Mouse (Mus musculus) thymus, postnatal 25 days (tissue): ENCODE data around the gene Npdc1.

Experiments used
- DNase-seq: peaks from one replicate; pipeline ENCODE4 v3.0.0; 2022

Npdc1 gene

DNA sequence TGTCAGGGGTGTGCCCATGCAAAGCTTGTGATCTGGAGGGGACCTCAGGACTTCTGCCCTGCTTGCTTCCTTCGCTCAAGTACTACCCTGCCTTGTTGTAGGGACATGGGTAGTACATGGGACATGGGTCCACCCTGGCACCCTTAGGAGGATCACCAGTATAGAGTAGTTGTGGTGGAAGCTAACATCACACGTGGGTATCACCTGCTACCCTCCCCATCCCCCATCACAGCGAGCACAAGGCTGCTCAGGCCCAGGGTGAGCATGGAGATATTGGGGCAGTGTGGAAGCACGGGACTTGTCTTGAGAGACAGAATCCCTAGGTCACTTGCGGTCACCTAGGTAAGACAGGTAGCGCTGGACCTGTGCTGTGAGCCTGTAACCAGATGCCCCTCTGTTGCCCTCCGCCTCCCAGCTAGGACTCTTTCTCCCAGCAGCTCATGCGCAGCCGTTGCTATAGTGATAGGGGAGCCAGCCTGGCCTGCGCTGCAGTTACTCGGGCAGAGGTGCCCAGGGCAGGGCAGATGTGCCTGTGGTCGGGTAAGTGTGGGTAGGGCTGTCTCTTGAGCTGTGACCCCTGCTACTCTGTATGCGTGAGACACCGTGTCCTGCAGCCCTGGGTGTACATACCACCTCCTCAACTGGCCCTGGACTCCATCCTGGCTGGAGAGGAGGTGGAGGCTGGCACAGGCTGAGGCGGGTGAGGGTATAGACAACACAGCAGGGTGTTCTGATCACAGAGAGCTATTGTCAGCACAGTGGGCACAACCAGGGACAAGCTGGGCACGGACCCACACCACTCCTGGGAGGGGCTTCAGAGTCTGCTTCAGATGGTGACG lies 31.5 kb downstream of the Npdc1 start:
- no peak for DNase-seq

GRCm38 (mm10) chr2:25431308-25431855 lies 32.2 kb downstream of the Npdc1 start:
- DNase-seq, result no peak

- DNase-seq, result no peak
Observed at GRCm38 (mm10) chr2:25432326-25433098, 33.4 kb downstream of the Npdc1 start.

GRCm38 (mm10) chr2:25433101-25433500 lies 34.0 kb downstream of the Npdc1 start:
- no peak for DNase-seq

DNA sequence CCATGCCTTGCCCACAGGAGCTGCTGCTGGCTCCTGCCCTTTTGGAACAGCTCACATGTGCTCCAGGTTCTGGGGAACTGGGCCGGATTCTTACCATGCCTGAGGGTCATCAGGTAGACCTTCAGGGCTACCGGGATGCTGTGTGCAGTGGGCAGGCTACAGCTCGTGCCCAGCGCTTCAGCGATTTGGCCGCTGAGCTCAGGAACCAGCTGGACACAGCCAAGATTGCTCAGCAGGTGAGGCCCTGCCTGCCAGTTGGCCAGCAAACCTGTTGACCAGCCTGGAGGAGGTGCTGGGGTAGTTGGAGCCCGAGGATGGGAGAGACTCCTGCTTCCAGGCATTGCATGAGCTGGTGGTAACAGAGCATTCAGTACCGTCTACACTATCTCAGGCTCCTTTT lies 35.1 kb downstream of the Npdc1 start:
- DNase-seq, result no peak

DNA sequence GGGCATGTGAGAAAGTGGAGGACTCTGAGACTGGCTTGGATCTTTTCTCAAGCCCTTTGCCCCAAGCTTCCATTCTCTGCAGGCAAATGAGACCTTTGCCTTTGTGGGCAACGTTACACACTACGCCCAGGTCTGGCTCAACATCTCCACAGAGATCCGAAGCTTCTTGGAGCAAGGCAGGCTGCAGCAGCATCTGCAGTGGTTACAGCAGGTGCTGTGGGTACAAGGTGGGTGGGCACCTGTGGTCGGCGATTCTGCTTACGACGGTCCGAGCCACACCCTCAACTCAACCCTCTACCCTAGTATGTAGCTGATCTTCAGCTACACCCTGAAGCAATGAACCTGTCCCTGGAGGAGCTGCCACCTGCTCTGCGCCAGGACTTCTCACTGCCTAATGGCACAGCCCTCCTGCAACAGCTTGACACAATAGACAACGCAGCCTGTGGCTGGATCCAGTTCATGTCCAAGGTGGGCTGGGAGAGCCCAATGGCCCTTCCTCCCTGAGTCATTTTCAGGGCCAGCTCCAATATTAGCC lies 37.2 kb downstream of the Npdc1 start:
- no peak for DNase-seq

- no peak for DNase-seq
Observed at GRCm38 (mm10) chr2:25441067-25441466, 41.9 kb downstream of the Npdc1 start.

DNA sequence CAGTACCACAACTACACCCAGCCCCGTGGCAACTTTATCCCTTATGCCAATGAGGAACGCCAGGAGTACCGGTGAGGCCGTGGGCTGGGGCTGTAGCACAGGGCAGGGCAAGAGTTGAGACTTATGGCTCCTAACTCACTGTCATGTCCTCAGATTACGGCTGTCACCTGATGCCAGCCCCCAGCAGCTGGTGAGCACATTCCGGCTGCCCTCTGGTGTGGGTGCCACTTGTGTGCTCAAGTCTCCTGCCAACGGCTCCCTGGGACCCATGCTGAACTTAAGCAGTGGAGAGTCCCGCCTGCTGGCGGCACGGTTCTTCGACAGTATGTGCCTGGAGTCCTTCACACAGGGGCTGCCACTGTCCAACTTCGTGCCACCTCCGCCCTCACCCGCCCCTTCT lies 43.5 kb downstream of the Npdc1 start:
- no peak for DNase-seq

DNA sequence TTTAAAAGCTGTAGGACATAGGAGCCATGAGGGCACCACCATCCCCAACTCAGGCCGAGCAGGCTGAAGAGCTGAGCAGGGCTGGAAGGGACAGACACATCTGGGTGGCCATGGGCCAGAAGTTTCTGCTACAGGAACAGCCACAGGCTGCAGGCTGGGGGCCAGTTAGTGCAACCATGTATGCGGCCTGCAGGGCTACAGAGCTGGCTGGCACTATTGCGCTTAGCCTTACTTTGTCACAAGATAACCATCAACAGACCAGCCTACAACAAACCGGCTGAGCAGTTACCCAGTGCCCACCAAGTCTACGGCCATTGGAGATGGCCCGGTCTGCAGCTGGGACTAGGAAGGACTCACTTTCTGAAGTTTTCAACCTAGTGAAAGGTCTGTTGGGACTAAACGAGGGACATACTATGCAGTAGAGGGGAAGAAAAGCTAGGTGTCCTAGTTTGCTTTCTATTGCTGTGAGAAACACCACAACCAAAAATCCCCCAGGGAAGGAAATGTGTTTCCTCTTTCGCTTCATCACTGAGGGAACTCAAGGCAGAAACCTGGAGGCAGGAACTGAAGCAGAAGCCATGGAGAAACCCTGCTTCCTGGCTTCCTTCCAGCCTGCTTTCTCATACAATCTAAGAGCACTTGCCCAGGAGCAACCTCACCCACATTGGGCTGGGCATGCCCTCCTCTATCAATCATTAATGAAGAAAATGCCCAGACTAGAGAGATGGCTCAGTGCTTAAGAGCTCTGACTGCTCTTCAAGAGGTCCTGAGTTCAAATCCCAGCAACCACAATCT lies 51.9 kb downstream of the Npdc1 start:
- no peak for DNase-seq

GRCm38 (mm10) chr2:25452951-25453350 lies 53.8 kb downstream of the Npdc1 start:
- no peak for DNase-seq

DNA sequence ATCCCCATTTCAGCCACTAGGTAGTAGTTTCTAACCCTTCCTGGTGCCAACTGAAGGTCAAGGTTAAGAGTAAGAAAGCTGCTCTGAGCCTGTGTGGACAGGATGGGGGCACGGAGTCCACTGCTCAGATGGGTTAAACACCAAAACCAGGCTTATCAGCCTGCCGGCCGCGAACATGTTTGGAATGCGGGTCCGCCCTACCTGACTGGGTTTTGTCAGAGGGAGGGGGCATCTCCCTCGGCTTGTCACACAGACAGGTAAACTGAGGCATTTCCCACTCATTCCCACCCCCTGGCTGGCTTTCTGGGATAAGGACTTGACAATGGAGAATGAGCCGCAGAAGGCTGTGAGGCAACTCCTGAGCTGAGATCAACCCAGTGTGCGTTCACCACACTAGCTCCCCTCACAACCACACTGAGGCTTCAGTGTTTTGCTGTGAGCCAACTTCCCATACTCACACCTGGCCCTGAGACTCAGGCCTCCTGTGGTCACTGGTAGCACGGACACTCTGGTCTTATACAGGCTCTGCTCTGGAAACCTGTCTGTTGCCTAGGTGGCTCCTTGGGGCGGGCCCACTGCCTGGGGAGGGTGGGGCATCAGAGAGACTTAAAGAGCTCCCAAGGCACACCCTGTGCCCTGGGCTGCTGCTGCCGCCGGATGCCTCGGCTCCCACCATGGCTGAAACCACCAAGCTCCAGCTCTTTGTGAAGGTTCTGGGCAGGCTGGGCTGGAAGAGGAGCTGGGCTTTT lies 57.2 kb downstream of the Npdc1 start, which contains the start of gene Clic3:
Gene Clic3, plus strand, starts transcription at position 634 of the 749 bp plus-strand sequence.
- DNase-seq, result no peak

- no peak for DNase-seq
Observed at GRCm38 (mm10) chr2:25457022-25457896, 58.1 kb downstream of the Npdc1 start.

- DNase-seq, result no peak
Observed at GRCm38 (mm10) chr2:25458911-25459310, 59.8 kb downstream of the Npdc1 start.
